Mouse (Mus musculus) limb, embryonic 12.5 days (tissue): ENCODE results near the gene Hoxc8. TPM values are rescaled to one million over a fixed set of nuclear protein-coding genes. Genes with fewer than 3 reads are reported as not detected.

Source experiments
- ATAC-seq: fragments of 200-750 bp; cut with Nextera tagmentation; 2 replicates; pipeline ENCODE4 v1.8.0; 2017; ENCODE audit warnings: low read depth, moderate TSS enrichment; ENCODE audit not compliant: insufficient number of reproducible peaks, insufficient read depth, low FRiP score, low TSS enrichment
- H3K27ac ChIP-seq: fragments of 300-500 bp; sonication (generic); 2 replicates; pipeline ENCODE4 v1.5.1; 2016; ENCODE audit warnings: mild to moderate bottlenecking, moderate library complexity
- H3K27me3 ChIP-seq: fragments of 300-500 bp; sonication (generic); 2 replicates; pipeline ENCODE4 v1.6.1; 2016; ENCODE audit warnings: mild to moderate bottlenecking, moderate library complexity
- H3K36me3 ChIP-seq: fragments of 300-500 bp; sonication (generic); 2 replicates; pipeline ENCODE4 v1.6.1; 2016; ENCODE audit warnings: mild to moderate bottlenecking, moderate library complexity
- H3K4me1 ChIP-seq: fragments of 300-500 bp; sonication (generic); replicated peaks from 2 replicates; pipeline ENCODE4 v1.6.1; 2016
- H3K4me2 ChIP-seq: fragments of 300-500 bp; sonication (generic); 2 replicates; pipeline ENCODE4 v1.6.1; 2016; ENCODE audit warnings: mild to moderate bottlenecking, moderate library complexity
- H3K4me3 ChIP-seq: fragments of 300-500 bp; sonication (generic); replicated peaks from 2 replicates; pipeline ENCODE4 v1.5.1; 2016; ENCODE audit warnings: mild to moderate bottlenecking
- H3K9ac ChIP-seq: fragments of 300-500 bp; sonication (generic); replicated peaks from 2 replicates; pipeline ENCODE4 v1.6.1; 2016; ENCODE audit warnings: mild to moderate bottlenecking, moderate library complexity
- H3K9me3 ChIP-seq: fragments of 300-500 bp; sonication (generic); 2 replicates; pipeline ENCODE4 v1.6.1; 2016; ENCODE audit warnings: mild to moderate bottlenecking, moderate library complexity
- WGBS: fragments of 180-500 bp; shearing (Covaris S2); methylation state at CpG from one replicate; pipeline ENCODE4 v1.1.7; 2016; 5-methylcytosine and 5-hydroxymethylcytosine counted together
- polyA plus RNA-seq: library from polyadenylated mRNA; unstranded; fragments of >200 nt; fragmentation: Nextera tagmentation; extraction: Ambion mirVana; gene quantifications from 2 replicates; pipeline ENCODE4 v1.2.1, GENCODE M21; 2016

Hoxc8 gene
- polyA plus RNA-seq, 1 experiment from 2014 or later, result 3.9 TPM

- H3K4me2 ChIP-seq, result peak overlapping the region; percentile 61
- peak; percentile 81 for ATAC-seq
- peak overlapping the region; percentile 72 for H3K9ac ChIP-seq
Measured at GRCm38 (mm10) chr15:102965892-102966775, 24.3 kb upstream of the Hoxc8 start.

GRCm38 (mm10) chr15:102966776-102967311, 23.6 kb upstream of the Hoxc8 start, which contains the start of gene Hoxc10:
Gene Hoxc10, plus strand, starts transcription at chr15:102966796.
- peak; percentile 47 for ATAC-seq
- 2% methylated on average over 27 of the region's 27 CpGs for WGBS
- H3K36me3 ChIP-seq, result no peaks in the 10 kb centered on the region
- peaks cover 34% of the 10 kb centered on the region for H3K4me1 ChIP-seq
- no peaks in the 10 kb centered on the region for H3K9me3 ChIP-seq
- peaks cover 87% of the 10 kb centered on the region for H3K27me3 ChIP-seq
- peak within 1 kb of the TSS; percentile 86 for H3K27ac ChIP-seq
- peak within 1 kb of the TSS; percentile 61 for H3K4me2 ChIP-seq
- peak within 1 kb of the TSS; percentile 42 for H3K4me3 ChIP-seq
- H3K9ac ChIP-seq, result peak within 1 kb of the TSS; percentile 72

More at GRCm38 (mm10) chr15:102965892-102966775, 24.3 kb upstream of the Hoxc8 start:
- 2% methylated on average over 30 of the region's 30 CpGs for WGBS
- Histone ChIP-seq H3K36me3 (no peaks in the 10 kb centered on the region), H3K4me1 (peaks cover 36% of the 10 kb centered on the region), H3K27me3 (peaks cover 89% of the 10 kb centered on the region), H3K9me3 (no peaks in the 10 kb centered on the region), H3K4me3 (peak overlapping the region; percentile 42), H3K27ac (peak overlapping the region; percentile 86)

- WGBS, result 1% methylated on average over 12 of the region's 12 CpGs
- Histone ChIP-seq H3K9ac (peak within 1 kb of the TSS; percentile 72), H3K4me2 (peak within 1 kb of the TSS; percentile 61)
Measured at GRCm38 (mm10) chr15:102967312-102967510, 23.2 kb upstream of the Hoxc8 start, which contains the start of gene Hoxc5. Gene Hoxc5, plus strand, starts transcription at chr15:102967443.

GRCm38 (mm10) chr15:102967511-102968397, 22.7 kb upstream of the Hoxc8 start:
- Histone ChIP-seq H3K4me2 (peak overlapping the region; percentile 61), H3K27me3 (peaks cover 90% of the 10 kb centered on the region), H3K4me3 (peak overlapping the region; percentile 42), H3K27ac (peak overlapping the region; percentile 86), H3K4me1 (peaks cover 36% of the 10 kb centered on the region), H3K9ac (peak overlapping the region; percentile 72), H3K36me3 (no peaks in the 10 kb centered on the region), H3K9me3 (no peaks in the 10 kb centered on the region)
- ATAC-seq, result no peak
- WGBS, result 1% methylated on average over 34 of the region's 34 CpGs

More at GRCm38 (mm10) chr15:102967312-102967510, 23.2 kb upstream of the Hoxc8 start, which contains the start of gene Hoxc5:
- peaks cover 90% of the 10 kb centered on the region for H3K27me3 ChIP-seq
- no peaks in the 10 kb centered on the region for H3K36me3 ChIP-seq
- H3K9me3 ChIP-seq, result no peaks in the 10 kb centered on the region
- peak within 1 kb of the TSS; percentile 86 for H3K27ac ChIP-seq
- peak within 1 kb of the TSS; percentile 42 for H3K4me3 ChIP-seq
- ATAC-seq, result no peak
- peaks cover 37% of the 10 kb centered on the region for H3K4me1 ChIP-seq

GRCm38 (mm10) chr15:102969296-102969695, 21.1 kb upstream of the Hoxc8 start:
- Histone ChIP-seq H3K27ac (no peak overlapping the region), H3K9ac (peak overlapping the region; percentile 42; the same call in 1 of the 2 replicates), H3K36me3 (no peaks in the 10 kb centered on the region), H3K27me3 (peaks cover 94% of the 10 kb centered on the region), H3K9me3 (no peaks in the 10 kb centered on the region), H3K4me3 (peak overlapping the region; percentile 42), H3K4me1 (peaks cover 36% of the 10 kb centered on the region), H3K4me2 (peak overlapping the region; percentile 61)
- 28% methylated on average over 1 of the region's 1 CpGs for WGBS
- ATAC-seq, result no peak

GRCm38 (mm10) chr15:102970740-102971139, 19.7 kb upstream of the Hoxc8 start:
- peak overlapping the region; percentile 61 for H3K4me2 ChIP-seq
- 2% methylated on average over 12 of the region's 12 CpGs for WGBS

GRCm38 (mm10) chr15:102972254-102972653, 18.2 kb upstream of the Hoxc8 start:
- peak overlapping the region; percentile 50 for H3K9ac ChIP-seq
- H3K4me1 ChIP-seq, result peaks cover 49% of the 10 kb centered on the region
- H3K36me3 ChIP-seq, result no peaks in the 10 kb centered on the region
- 1% methylated on average over 21 of the region's 21 CpGs for WGBS
- peaks cover 93% of the 10 kb centered on the region for H3K27me3 ChIP-seq
- ATAC-seq, result no peak
- peak overlapping the region; percentile 32; the same call in 1 of the 2 replicates for H3K27ac ChIP-seq
- H3K9me3 ChIP-seq, result no peaks in the 10 kb centered on the region
- peak overlapping the region; percentile 82 for H3K4me2 ChIP-seq
- peak overlapping the region; percentile 34 for H3K4me3 ChIP-seq

More at GRCm38 (mm10) chr15:102970740-102971139, 19.7 kb upstream of the Hoxc8 start:
- Histone ChIP-seq H3K9ac (no peak overlapping the region; the same call in 1 of the 2 replicates), H3K9me3 (no peaks in the 10 kb centered on the region), H3K4me1 (peaks cover 41% of the 10 kb centered on the region), H3K27me3 (peaks cover 93% of the 10 kb centered on the region), H3K36me3 (no peaks in the 10 kb centered on the region), H3K4me3 (peak overlapping the region; percentile 8; the same call in 1 of the 2 replicates), H3K27ac (no peak overlapping the region)
- ATAC-seq, result no peak

- Histone ChIP-seq H3K27me3 (peaks cover 93% of the 10 kb centered on the region), H3K4me1 (peaks cover 54% of the 10 kb centered on the region), H3K27ac (peak overlapping the region; percentile 32; the same call in 1 of the 2 replicates), H3K9ac (peak overlapping the region; percentile 50), H3K9me3 (no peaks in the 10 kb centered on the region), H3K4me3 (peak overlapping the region; percentile 34), H3K36me3 (no peaks in the 10 kb centered on the region), H3K4me2 (peak overlapping the region; percentile 82)
- no peak for ATAC-seq
- 3% methylated on average over 6 of the region's 6 CpGs for WGBS
Measured at GRCm38 (mm10) chr15:102972753-102973152, 17.7 kb upstream of the Hoxc8 start.

- Histone ChIP-seq H3K4me3 (peak overlapping the region; percentile 40), H3K27ac (0 out of 2 replicates have a peak overlapping the region, but pooled peaks have one; percentile 73), H3K4me1 (peaks cover 72% of the 10 kb centered on the region), H3K9ac (peak overlapping the region; percentile 71; the same call in 1 of the 2 replicates), H3K4me2 (peak overlapping the region; percentile 82), H3K9me3 (no peaks in the 10 kb centered on the region), H3K27me3 (peaks cover 97% of the 10 kb centered on the region), H3K36me3 (no peaks in the 10 kb centered on the region)
- WGBS, result 10% methylated on average over 7 of the region's 7 CpGs
- ATAC-seq, result no peak
Measured at GRCm38 (mm10) chr15:102975034-102975433, 15.4 kb upstream of the Hoxc8 start.

GRCm38 (mm10) chr15:102975688-102976111, 14.7 kb upstream of the Hoxc8 start:
- under 1% methylated on average over 21 of the region's 21 CpGs for WGBS
- Histone ChIP-seq H3K36me3 (no peaks in the 10 kb centered on the region), H3K27ac (peak overlapping the region; percentile 73), H3K9me3 (no peaks in the 10 kb centered on the region), H3K4me3 (peak overlapping the region; percentile 40), H3K4me2 (peak overlapping the region; percentile 82), H3K4me1 (peaks cover 70% of the 10 kb centered on the region), H3K9ac (peak overlapping the region; percentile 71), H3K27me3 (peaks cover 97% of the 10 kb centered on the region)
- ATAC-seq, result no peak
